Mouse (Mus musculus): ENCODE measurements around the gene Lhx1. TPM values are rescaled to one million over a fixed set of nuclear protein-coding genes. Genes with fewer than 3 reads are reported as not detected.
A peak's percentile ranks its signal among the peaks of the same experiment; 100 is the strongest.

The Lhx1 gene
- total RNA-seq, 4 experiments from 2014 or later = 0.08 to 0.43 (median 0.18) TPM; not detected in 1

DNA sequence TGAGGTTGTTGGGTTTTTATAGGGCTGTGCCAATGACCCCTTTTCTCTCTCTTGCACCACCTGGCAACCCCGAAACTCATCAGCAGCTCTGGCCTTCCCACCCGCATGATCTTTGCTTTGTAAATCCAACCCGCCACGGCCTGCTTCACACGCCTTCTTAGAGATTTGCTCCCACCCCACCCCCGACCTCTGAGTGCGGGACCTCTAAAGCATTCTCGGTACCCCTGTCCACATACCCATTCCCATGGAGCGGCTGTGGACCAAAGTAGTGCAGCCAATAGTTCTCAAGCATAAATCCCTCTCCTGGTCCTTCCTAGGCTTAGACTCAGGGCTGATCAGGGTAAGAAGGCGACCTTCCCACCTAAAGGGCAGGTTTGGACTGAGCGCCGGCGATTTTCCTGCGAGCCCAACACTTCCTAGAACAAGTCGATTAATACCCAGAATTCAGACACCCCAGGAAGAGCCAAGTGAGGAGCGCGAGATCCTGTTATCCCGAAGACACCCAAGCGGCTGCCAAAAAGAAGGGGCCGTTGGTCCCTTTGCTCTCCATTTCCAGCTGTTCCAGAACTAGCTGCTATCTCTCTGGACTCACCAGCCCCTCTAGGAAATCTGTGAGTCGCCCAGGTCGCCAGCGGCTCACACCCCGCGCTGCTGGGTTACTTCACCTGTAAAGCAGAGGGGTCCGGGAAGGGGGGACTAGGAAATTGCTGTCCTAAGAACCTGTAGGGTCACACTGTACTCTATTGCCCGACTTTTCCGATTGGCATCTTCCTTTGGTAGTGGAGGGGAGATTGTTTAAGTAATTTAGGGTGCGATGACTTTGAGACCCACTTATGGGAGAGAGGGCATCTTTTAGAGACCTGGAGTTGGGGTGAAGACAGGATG is 1.9 kb upstream of the Lhx1 start:
- DNase-seq (ENCODE audit: low spot score in 2 of 2) = no peak

DNA sequence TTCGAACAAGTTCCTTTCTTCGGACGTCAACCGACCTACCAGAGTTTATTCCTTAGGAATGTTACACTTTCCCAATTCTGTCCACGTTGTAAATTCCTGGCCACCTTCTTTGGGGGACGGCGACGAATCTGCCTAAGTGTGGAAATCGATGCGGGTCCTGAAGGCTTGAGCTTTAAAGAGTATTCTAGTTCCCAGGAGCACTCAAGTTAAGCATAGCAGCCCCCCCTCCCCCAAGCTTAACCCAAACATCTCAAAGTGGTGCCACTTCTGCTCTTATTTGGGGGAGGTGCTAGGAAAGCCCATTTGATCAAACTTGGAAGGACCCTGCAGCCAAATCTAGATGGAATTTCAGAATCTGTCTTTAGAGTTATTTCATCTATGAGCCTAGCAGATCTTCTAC is 1.1 kb upstream of the Lhx1 start:
- DNase-seq (ENCODE audit: low spot score in 2 of 2) = no peak

DNA sequence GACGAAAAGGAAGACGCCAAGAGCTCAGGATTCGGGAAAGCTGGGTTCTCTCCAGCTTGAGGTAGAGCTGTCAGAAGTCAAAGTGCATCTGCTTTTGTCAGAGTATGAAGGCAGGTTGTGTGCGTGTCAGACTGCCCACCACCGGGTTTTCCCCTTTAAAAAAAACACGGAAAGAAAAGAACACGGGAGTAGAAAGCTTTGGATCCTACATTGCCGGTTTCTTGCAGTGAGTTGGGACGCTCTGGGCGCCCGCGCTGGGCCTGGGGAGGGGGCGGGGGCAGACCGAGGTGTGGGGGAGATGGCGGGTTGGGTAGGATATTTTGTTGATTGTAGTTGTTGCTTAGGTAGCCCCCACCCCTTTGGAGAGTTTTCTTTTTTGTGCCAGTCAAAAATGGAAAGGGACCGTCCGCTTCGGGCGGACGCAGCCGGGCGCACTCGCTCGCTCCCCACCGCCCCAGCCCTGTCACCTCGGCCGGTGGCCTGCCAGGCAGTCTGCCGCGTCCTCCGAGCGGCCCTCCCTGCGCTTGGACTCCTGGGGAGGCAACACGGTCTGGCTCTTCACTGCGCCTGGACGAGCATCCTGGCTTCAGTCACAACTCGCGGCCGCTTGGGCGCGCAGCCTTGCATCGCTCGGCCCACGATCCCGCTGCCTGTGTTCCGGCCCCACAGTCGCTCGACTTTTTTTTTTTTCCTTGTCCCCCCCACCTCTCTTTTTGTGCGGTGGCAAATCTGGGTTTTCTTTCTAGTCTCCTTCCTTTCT is 644 bp downstream of the Lhx1 start:
- DNase-seq (ENCODE audit: low spot score in 2 of 2) = no peak

DNA sequence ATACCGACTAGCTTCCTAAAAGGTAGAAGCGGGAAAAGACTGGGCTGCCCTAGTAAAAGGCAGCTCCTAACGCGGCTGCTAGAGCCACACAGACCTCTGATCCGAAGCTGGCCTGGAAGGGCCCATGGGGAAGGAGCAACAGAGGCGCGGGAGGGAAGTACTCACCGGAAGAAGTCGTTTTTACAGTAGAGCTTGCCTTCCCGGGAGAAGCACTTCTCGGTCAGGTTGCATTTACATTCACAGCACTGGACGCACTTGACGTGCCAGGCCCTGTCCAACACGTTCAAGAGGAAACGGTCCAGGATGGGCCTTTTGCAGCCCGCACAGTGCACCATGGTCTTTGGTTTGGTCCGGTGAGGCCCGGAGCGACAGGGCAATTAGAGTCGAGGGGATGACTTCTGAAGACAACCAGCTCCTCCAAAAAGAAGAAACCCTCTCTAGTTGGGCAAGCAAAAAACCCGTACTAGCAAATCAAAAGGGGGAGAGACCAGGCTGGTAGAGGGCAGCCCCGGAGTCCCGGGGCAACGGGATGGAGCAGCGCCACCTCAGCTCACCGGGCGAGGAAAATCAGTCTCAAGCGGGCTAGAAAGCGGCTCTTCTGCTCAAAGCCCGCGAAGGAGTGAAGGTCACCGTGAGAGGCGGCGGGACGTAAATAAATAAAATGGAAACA is 1.4 kb downstream of the Lhx1 start:
- no peak for DNase-seq (ENCODE audit: low spot score in 2 of 2)

DNA sequence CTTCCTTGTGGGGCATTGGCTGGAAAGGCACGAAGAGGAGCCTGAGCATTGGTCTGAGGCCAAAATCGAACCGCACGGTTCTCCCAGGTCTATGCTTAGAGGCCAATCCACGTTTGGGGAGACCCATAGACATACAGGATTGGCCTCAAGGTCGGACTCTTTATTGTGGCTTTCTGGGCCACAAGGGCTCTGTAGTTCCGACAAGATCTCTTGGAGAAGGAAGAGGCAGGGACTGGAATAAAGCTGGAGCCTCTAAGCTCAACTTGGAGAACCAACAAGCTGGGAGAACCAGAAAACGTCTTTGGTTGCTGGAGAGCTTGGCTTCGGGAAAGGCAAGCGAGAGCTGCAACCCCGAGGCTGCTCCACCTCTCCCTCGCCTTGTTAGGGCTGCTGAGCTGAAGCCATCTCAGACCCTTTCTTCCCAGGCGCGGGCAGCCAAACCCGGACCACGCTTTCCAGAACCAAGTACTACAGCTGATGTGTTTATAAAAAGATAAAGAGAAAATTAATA is 2.0 kb downstream of the Lhx1 start:
- no peak for DNase-seq (ENCODE audit: low spot score in 2 of 2)

DNA sequence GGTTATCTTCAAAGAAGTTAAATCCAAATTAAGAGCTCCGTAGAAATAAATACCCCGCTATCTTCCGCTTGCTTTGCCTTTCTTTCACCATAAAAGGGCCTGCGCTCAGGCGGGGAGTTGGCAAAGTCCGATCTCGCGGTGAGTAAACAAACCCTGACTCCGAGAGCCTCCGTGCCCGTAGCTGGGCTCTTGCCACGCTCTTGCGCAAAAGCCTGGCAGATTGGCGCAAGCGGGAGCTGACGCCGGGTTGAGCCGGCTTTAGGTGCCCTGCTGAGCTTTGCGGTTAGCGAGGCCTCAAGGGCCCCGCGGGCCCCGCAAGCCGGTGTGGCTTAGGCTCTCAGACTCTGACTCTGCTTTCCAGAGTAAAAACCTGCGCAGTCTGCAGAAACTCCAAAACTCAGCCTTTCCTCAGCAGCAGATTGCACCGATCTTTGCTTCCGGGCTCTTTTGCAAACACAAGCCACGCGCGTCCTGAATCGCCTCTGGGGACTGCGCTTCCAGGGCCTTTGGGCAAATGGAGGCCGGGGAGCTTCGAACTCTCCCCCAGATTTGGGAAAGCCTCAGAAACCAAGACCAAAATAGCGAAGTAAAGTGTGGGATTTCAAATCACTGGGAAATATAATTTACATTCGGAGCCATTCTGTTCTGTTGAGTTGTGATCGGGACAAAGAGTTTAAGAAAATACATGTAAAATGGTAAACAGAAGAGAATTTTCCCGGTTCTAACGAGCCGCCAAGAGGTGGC is 2.6 kb downstream of the Lhx1 start:
- DNase-seq (ENCODE audit: low spot score in 2 of 2) = no peak

DNA sequence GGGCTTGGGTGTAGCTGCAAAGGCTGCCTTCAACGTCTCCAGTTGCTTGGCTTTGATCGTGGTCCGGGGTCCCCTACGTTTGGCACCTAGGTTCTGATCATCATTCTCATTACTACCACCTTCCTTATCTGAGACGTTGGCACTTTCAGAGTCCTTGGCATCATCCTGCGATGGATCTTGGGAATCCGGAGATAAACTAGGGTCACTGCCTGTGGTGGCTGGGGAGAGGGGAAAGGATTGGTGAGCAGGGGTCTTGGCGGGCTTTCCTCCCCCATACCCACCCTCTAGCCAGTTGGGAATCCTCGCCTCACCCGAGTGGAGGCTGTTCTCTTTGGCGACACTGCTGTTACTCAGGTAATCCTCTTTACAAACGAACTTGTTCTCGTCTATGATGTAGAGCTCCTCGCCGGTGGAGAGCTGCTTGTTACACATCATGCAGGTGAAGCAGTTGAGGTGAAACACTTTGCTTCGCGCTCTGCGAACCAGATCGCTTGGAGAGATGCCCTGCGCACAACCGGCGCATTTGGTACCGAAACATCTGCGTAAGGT is 3.5 kb downstream of the Lhx1 start:
- no peak for DNase-seq (ENCODE audit: low spot score in 2 of 2)

DNA sequence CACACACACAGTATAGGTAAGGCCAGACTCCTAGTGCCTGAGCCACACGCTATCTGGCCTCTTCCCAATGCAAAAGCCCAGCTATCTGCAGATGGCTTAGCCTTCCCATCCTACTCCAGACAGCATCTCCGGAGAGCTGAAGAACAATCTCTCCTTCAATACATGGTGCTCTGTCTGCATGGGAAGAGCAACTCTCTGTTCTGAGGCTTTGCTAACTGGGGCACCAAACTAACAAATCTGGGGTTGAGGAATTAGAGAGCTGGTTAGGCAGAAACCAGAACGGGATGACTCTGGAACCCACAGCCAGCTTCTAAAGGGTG is 4.3 kb downstream of the Lhx1 start:
- DNase-seq (ENCODE audit: low spot score in 2 of 2) = no peak

DNA sequence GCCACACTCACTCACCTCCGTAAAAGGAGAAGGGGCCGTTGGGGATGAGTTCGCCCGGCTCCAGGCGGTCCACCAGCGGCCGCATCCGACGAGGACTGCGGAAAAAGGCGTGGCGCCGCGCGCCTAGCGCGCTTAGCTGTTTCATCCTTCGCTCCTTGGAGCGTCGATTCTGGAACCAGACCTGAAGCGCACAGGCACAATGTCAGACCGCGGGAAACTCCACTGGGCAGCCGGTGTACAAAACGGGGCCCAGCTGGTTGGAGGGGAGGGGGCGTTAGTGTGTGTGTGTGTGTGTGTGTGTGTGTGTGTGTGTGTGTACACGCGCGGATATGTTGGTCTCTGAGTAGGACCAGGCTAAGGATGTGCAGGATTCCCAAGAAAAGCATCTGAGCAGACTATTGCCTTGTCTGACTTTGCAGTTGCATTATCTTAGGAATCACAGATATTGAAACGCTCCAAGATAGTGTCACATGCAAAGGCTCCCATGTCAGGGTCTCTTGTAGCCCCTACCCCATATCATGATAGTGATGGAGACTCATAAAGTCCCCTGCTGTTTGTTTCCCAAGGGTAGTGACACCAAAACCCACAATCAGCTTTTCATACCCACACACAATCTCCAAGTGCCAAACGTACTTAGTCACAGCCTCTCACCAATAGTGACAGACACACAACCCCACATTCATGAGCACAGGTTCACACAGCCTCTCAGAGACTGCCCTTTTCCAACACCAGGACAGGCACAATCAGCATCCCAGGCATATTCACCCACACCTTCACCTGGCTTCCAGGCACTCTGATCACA is 4.9 kb downstream of the Lhx1 start:
- no peak for DNase-seq (ENCODE audit: low spot score in 2 of 2)

DNA sequence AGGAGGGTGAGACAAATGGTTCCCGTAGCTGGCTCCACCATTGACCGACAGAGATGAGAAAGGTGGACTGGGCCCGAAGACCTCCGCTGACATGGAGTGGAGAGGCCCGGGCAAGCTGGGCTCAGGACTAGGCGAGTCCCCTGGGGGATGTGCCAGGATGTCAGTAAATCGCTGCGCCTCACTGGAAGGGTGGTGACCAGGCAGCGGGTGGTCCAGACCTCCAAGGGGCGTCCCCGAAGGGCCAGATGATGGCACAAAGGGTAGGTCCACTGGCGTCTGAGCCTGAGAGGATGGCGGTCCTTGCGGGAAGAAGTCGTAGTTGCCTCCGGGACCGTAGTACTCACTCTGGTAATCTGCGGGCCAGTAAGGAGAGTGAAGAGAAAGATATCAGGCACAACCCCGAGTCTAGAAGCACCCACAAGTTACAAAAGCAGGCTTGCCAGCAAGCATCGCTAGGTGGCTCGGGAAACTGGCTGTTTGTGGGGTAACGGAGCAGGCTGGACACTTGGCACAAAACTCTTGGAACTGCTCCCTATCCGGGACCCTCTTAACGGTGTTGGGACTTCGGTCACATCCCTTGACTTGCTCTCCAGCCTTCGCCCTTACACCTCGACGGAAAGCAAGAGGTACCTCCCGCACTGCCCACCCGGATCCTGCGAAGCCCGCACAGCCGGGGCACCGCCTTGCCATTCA is 5.6 kb downstream of the Lhx1 start:
- no peak for DNase-seq (ENCODE audit: low spot score in 2 of 2)

DNA sequence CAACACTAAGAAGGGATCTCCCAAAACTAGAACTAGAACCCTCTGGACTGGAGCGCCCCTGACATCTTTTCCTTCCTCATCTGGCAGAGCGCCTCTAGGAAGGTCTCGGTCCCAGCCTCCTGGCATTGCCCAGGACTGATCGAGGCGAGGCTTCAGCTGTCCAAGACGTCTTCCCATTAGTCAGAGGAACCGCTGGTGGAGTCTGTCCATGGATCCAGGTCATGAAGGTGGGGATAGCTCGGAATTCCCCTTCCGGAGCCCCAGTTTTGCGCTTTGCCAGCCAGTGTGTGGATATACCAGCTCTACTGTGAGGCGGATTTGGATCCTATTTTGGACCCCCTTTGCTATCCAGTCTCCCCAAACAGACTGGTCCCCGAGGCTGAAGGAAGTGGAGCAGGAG is 6.3 kb downstream of the Lhx1 start:
- no peak for DNase-seq (ENCODE audit: low spot score in 2 of 2)

DNA sequence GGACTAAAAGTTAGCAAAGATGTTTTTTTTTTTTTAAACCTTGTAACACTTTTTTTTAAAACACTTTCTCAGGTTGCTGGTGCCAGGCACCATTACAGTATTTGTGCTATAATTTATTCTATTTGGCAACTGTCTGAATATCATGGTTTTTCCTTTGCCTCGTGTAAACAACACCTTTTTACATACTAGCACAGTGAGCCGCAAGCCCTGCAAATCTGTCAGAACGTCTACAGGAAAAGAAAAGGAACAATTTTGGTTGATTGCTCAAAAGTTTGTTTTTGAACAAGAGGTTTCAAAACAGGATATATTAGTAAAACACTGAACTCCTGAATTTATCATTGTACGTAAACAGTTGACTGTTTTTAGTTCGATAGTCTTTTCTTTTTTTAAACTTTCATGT is 7.1 kb downstream of the Lhx1 start:
- DNase-seq (ENCODE audit: low spot score in 2 of 2) = no peak

DNA sequence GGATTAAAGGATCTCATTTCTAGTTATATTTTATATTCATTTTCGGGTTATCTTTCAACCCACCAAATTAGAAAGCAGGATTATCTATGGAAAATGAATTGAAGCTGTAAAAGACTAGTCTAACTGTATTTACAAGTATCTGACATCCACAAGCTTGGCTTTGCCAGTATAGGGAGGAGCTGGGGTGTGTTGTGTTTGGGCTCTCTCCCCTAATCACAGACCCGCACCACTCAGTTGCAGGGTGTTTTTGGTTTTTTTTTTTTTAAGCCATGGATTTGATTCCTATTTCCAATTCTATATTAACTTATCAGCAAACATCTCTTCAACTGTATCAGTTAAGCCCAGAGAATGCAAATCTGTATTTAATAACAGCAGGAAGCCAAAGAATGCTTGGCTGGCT is 7.9 kb downstream of the Lhx1 start:
- no peak for DNase-seq (ENCODE audit: low spot score in 2 of 2)

DNA sequence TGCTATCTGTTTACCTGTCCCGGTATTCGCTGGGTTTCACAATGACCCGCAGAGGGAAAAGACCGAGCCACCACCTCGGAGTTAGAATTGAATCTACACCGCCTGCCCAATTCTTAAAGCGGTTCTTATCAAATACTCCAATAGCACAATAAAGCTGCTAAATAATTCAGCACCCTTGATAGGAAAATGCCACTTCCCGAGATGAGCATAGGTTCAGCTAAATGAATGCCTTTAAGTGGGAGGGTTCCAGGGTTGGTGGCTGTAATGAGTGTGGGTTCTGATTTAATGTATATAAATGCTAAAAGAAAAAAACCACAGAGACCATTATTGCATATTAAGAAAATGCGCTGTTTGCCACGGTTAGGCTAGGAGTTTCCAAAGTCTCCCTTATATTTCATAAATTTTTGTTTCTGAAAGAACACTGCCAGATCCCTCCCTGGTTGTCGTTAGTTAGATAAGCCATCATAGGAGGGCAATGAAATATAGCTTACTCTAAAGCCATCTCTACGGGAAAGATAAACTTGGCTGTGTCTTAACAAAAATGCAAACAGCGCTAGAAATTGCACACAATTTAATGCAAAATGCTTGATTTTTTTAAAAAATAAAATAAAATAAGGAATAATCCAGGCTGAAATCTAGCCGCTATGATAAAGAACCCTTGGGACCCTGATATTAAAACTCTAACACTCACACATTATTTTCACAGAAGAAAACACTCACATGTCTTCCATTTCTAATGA is 8.7 kb downstream of the Lhx1 start:
- no peak for DNase-seq (ENCODE audit: low spot score in 2 of 2)

DNA sequence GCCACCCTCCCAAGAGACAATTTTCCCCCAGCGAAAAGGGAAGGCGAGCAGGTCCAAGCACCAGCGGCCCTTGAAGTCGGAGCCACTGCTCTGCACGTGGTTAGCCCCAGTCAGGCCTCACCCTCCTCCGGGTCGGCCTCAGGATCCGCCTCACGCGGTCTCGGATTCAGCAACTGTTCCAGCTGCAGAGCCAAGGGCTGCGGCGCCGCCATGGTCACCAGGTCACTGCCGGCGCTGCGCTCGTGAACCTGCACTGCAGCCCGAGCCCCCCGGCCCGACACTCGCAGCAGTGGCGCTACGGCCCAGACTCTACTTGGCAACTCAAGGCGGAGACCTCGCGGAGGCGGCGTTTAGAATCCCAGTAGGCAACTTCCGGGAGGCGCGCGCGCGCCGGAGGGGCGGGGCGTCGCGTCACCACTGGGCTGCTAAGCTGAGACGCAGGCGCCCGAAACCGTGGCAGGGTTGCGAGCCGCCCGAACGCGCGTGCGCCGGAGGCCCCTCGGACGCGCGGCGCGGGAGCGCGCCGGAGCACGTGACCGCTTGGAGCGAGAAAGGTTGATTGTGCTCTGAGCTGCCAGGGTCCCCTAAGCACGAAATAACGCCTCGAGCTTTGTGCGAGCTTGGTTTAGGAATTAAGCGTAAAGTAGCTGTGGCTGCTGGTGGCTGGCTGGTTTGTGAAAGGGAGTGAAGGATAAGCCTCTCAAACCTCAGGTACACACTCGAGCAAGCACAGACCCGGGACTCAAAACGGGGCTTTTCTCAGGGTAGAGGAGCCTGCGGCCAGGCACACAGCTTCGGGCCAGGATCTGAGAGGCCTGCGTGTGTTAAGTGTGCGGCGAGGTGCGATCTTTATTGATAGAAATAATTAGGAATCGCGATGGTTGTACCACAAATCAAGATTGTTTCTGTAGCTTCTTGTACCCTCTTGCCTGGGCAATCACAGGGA is 11.9 kb downstream of the Lhx1 start, which contains the start of gene Aatf:
TSS of gene Aatf (minus strand) at position 352 of the 946 bp plus-strand sequence.
- DNase-seq (ENCODE audit: low spot score in 2 of 2) = peak; percentile 90 to 95

DNA sequence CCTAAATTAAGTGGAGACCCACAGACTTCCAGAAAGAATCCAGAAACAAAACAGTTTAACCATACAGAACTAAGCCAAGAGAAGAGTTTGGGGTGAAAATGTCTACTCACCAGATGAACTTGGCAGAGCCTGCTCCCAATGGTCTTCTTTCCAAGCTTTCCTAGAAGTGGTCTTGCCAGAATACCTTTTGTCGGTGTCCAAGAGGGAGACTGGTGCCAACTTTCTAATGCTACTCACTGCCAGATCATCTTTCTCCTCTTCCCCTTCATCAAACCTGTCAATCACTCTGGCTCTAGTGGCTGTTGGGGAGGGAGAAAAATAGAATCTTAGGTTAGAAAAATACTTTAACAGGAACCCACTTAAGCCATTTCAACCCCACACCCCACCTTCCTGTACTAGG is 13.3 kb downstream of the Lhx1 start:
- no peak for DNase-seq (ENCODE audit: low spot score in 2 of 2)

DNA sequence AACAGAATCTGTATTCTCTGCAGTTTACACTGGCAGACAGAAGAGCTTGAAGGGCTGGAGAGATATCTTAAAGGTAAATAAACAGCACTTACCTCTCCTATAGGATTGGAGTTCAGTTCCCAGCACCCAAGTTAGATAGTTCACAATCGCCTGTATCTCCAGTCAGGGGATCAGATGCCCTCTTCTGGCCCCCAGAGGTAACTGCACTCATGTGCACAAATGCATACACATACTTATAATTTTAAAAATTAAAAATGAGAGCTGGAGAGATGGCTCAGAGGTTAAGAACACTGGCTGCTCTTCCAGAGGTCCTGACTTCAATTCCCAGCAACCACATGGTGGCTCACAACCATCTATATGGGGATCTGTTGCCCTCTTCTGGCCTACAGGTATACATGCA is 21.0 kb downstream of the Lhx1 start:
- DNase-seq (ENCODE audit: low spot score in 2 of 2) = no peak

DNA sequence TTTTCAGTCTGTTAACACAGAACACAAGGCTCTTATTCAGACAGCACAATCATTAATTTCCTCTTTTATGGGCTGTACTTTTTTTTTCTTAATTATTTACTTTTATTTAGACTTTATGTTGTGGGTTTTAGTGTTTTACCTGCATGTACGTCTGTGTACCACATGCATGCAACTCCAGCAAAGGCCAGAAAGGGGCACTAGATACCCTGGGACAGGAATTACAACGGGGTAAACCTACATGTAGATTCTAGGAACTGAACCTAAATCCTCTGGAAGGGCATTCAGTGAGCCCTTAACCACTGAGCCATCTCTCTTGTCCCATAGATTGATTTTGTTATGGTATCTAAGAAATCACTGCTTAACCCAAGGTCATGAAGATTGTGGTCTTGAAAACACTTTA is 27.4 kb downstream of the Lhx1 start:
- no peak for DNase-seq (ENCODE audit: low spot score in 2 of 2)
